Mouse (Mus musculus) left cerebral cortex, adult 8-10 months (tissue): ENCODE measurements around the gene Otud3. TPM values are rescaled to one million over a fixed set of nuclear protein-coding genes. Genes with fewer than 3 reads are reported as not detected.
A peak's percentile ranks its signal among the peaks of the same experiment; 100 is the strongest.
"Not testable (repeated sequence)": the region's sequence is repeated elsewhere in the genome, so short reads cannot be mapped to it uniquely, and the experiment has no call there.

Experiments used
- DNase-seq, 2 experiments: peaks; one replicate each; pipeline ENCODE4 v3.0.0; 2022; ENCODE audit warnings: low spot score in 2 of 2
- total RNA-seq, 4 experiments: library from RNA; stranded (reverse); gene quantifications; 2 replicates each; pipeline ENCODE4 v1.2.4; 2022

The Otud3 gene
- 10 to 100 TPM; 11.8 to 16.6 (median 15.9) TPM for total RNA-seq

- DNase-seq, result peak; percentile 80 to 96
These were observed at the start of gene Otud3 for GRCm38 (mm10) chr4:138913797-138914196. Gene Otud3 (minus strand): TSS chr4:138913945.

- no peak for DNase-seq
These were observed 49.0 kb upstream of the Otud3 start for GRCm38 (mm10) chr4:138962719-138963118.

GRCm38 (mm10) chr4:138959926-138960325 is 46.2 kb upstream of the Otud3 start:
- DNase-seq, result peak in 1 of 2 experiments; percentile 50

- peak in 1 of 2 experiments; percentile 30 for DNase-seq
These were observed 45.4 kb upstream of the Otud3 start for GRCm38 (mm10) chr4:138959120-138959519.

GRCm38 (mm10) chr4:138958612-138959011 is 44.9 kb upstream of the Otud3 start:
- DNase-seq, result no peak

- DNase-seq, result no peak
These were observed 34.5 kb upstream of the Otud3 start for GRCm38 (mm10) chr4:138948257-138948656.

- DNase-seq, result peak in 1 of 2 experiments; percentile 15
These were observed 30.0 kb upstream of the Otud3 start for GRCm38 (mm10) chr4:138943730-138944129.

GRCm38 (mm10) chr4:138941966-138942365 is 28.2 kb upstream of the Otud3 start:
- no peak for DNase-seq

GRCm38 (mm10) chr4:138941401-138941800 is 27.7 kb upstream of the Otud3 start:
- no peak for DNase-seq

- DNase-seq, result no peak
These were observed 25.7 kb upstream of the Otud3 start for GRCm38 (mm10) chr4:138939481-138939880.

- DNase-seq, result no peak
These were observed 24.9 kb upstream of the Otud3 start for GRCm38 (mm10) chr4:138938495-138939269.

- DNase-seq, result no peak
These were observed 20.9 kb upstream of the Otud3 start for GRCm38 (mm10) chr4:138934456-138935145.

GRCm38 (mm10) chr4:138933862-138934261 is 20.1 kb upstream of the Otud3 start:
- DNase-seq, result no peak

GRCm38 (mm10) chr4:138925561-138925960 is 11.8 kb upstream of the Otud3 start:
- DNase-seq, result no peak

GRCm38 (mm10) chr4:138922131-138922459 is 8.3 kb upstream of the Otud3 start:
- DNase-seq, result peak; percentile 90 to 99

- no peak for DNase-seq
These were observed 7.7 kb upstream of the Otud3 start for GRCm38 (mm10) chr4:138921254-138922130.

GRCm38 (mm10) chr4:138917282-138917681 is 3.5 kb upstream of the Otud3 start:
- DNase-seq, result no peak

GRCm38 (mm10) chr4:138913141-138913787 is 481 bp downstream of the Otud3 start:
- no peak for DNase-seq

- DNase-seq, result no peak
These were observed 8.0 kb downstream of the Otud3 start for GRCm38 (mm10) chr4:138905624-138906337.

- DNase-seq, result no peak
These were observed 14.4 kb downstream of the Otud3 start for GRCm38 (mm10) chr4:138899361-138899760.

GRCm38 (mm10) chr4:138893789-138894188 is 20.0 kb downstream of the Otud3 start:
- DNase-seq, result not testable (repeated sequence)
